Mouse (Mus musculus): Measurements from ENCODE around the gene H2-M9. TPM values are rescaled to one million over a fixed set of nuclear protein-coding genes. Genes with fewer than 3 reads are reported as not detected.

Gene H2-M9
- not detected for polyA plus RNA-seq (2017; shearing (Covaris generic))

- ATAC-seq, result no peak
These were observed at the start of gene H2-M9 for GRCm38 (mm10) chr17:36642566-36642965. Gene H2-M9 (minus strand): TSS chr17:36642666.

GRCm38 (mm10) chr17:36672119-36672518, 29.7 kb upstream of the H2-M9 start, which contains the start of gene H2-M1:
Gene H2-M1 (minus strand): TSS chr17:36672219.
- ATAC-seq, result no peak

Other genes with a start within 250 kb of the H2-M9 start
- gene H2-M10.4, start 180.3 kb downstream of the H2-M9 start, polyA plus RNA-seq (2017; shearing (Covaris generic)), result not detected
- gene H2-M11, start 95.6 kb downstream of the H2-M9 start, polyA plus RNA-seq (2017; shearing (Covaris generic)), result not detected
- gene H2-M1, start 29.6 kb upstream of the H2-M9 start, polyA plus RNA-seq (2017; shearing (Covaris generic)), result not detected
- gene H2-M10.5, start 130.2 kb upstream of the H2-M9 start, polyA plus RNA-seq (2017; shearing (Covaris generic)), result not detected
- gene H2-M10.6, start 169.5 kb upstream of the H2-M9 start, polyA plus RNA-seq (2017; shearing (Covaris generic)), result not detected
- gene Trim26, start 194.5 kb upstream of the H2-M9 start, polyA plus RNA-seq (2017; shearing (Covaris generic)), result 10 to 100 TPM; 76.3 to 99.4 TPM
- gene Trim15, start 224.5 kb upstream of the H2-M9 start, polyA plus RNA-seq (2017; shearing (Covaris generic)), result under 1 TPM in 1 of 2 experiments, not detected in 1; 0.79 TPM
- under 1 TPM in 1 of 2 experiments, not detected in 1; 0.28 TPM for gene Trim10, start 226.9 kb upstream of the H2-M9 start, polyA plus RNA-seq (2017; shearing (Covaris generic))
- not detected for gene Trim40, start 247.5 kb upstream of the H2-M9 start, polyA plus RNA-seq (2017; shearing (Covaris generic))

Measured in CD4-positive, CD25-positive, alpha-beta regulatory T cell, adult 4 months (primary cell).